In genomic region chr1:156402491-156402890, GRCm38 (mm10) we compare ENCODE assay signal across 14 mouse cellular contexts. TPM values are rescaled to one million over a fixed set of nuclear protein-coding genes. Genes with fewer than 3 reads are reported as not detected.
"Had no signal": no experiment of that assay in that cellular context is flagged by ENCODE, and none has a peak within 500 bp of the region (broad histone marks: within the 10 kb centered on the region; RNA-seq: fewer than 3 reads in every experiment).

No protein-coding gene starts in this region.

- DNase-seq: liver; liver, embryonic 13.5 days; liver, postnatal 0 days; lung, postnatal 14 days; right cerebral cortex, postnatal 4 days; spleen, adult 18-20 months; thymus, adult 18-20 months; thymus, postnatal 14 days had no signal

- H3K27me3 ChIP-seq: limb, embryonic 12.5 days; liver, embryonic 13.5 days; lung, embryonic 15.5 days; midbrain, embryonic 13.5 days had no signal

- H3K4me3 ChIP-seq: limb, embryonic 12.5 days; liver, embryonic 13.5 days; lung, embryonic 15.5 days; midbrain, embryonic 13.5 days had no signal

- H3K9ac ChIP-seq: limb, embryonic 12.5 days; liver, embryonic 13.5 days; liver, postnatal 0 days; lung, embryonic 15.5 days; midbrain, embryonic 13.5 days had no signal

- H3K27ac ChIP-seq: limb, embryonic 12.5 days; liver, embryonic 13.5 days; lung, embryonic 15.5 days; midbrain, embryonic 13.5 days had no signal

- H3K9me3 ChIP-seq: limb, embryonic 12.5 days; liver, embryonic 13.5 days; lung, embryonic 15.5 days; midbrain, embryonic 13.5 days had no signal

- H3K4me2 ChIP-seq: limb, embryonic 12.5 days; liver, embryonic 13.5 days; lung, embryonic 15.5 days; midbrain, embryonic 13.5 days had no signal

- H3K4me1 ChIP-seq: limb, embryonic 12.5 days; liver, embryonic 13.5 days; lung, embryonic 15.5 days; midbrain, embryonic 13.5 days had no signal

- ATAC-seq: hindbrain, embryonic 16.5 days; inflammation-experienced regulatory T-cells, adult 6 months; liver, postnatal 0 days; midbrain, embryonic 13.5 days had no signal

- H3K36me3 ChIP-seq: limb, embryonic 12.5 days; liver, embryonic 13.5 days; lung, embryonic 15.5 days; midbrain, embryonic 13.5 days had no signal

RNA-seq across cellular contexts. Expression of gene Axdnd1, which starts 18.5 kb away (rescaled TPM):
- polyA plus RNA-seq: large intestine, adult 2 months; liver, embryonic 13.5 days; liver, postnatal 0 days had no signal
